Mouse (Mus musculus): ENCODE data around the gene Palm. TPM values are rescaled to one million over a fixed set of nuclear protein-coding genes. Genes with fewer than 3 reads are reported as not detected.

Gene Palm
- polyA plus RNA-seq, 1 experiment: 49.8 TPM

Other genes starting within 250 kb of the Palm start
- 48.4 and 58.7 TPM in 2 replicates for gene Mier2, start 238.4 kb upstream of the Palm start, polyA plus RNA-seq (2012; rRNA removed)
- 1.3 and 2.1 TPM in 2 replicates for gene Theg, start 206.2 kb upstream of the Palm start, polyA plus RNA-seq (2012; rRNA removed)
- 0.16 and 0.23 TPM in 2 replicates for gene C2cd4c, start 179.5 kb upstream of the Palm start, polyA plus RNA-seq (2012; rRNA removed)
- gene Shc2, start 155.7 kb upstream of the Palm start, polyA plus RNA-seq (2012; rRNA removed): 4.1 and 5.2 TPM in 2 replicates
- gene Odf3l2, start 147.8 kb upstream of the Palm start, polyA plus RNA-seq (2012; rRNA removed): not detected in 2 replicates
- gene Madcam1, start 129.0 kb upstream of the Palm start, polyA plus RNA-seq (2012; rRNA removed): 0.32 and 0.35 TPM in 2 replicates
- 52.4 and 53.2 TPM in 2 replicates for gene Tpgs1, start 124.2 kb upstream of the Palm start, polyA plus RNA-seq (2012; rRNA removed)
- gene Cdc34, start 111.4 kb upstream of the Palm start, polyA plus RNA-seq (2012; rRNA removed): 125 and 180 TPM in 2 replicates
- 0.24 and 0.42 TPM in 2 replicates for gene Gzmm, start 104.6 kb upstream of the Palm start, polyA plus RNA-seq (2012; rRNA removed)
- gene Bsg, start 89.1 kb upstream of the Palm start, polyA plus RNA-seq (2012; rRNA removed): 595 and 686 TPM in 2 replicates
- 1.6 and 1.8 TPM in 2 replicates for gene Hcn2, start 76.9 kb upstream of the Palm start, polyA plus RNA-seq (2012; rRNA removed)
- 39.4 and 48.1 TPM in 2 replicates for gene Polrmt, start 47.0 kb upstream of the Palm start, polyA plus RNA-seq (2012; rRNA removed)
- gene Fgf22, start 38.5 kb upstream of the Palm start, polyA plus RNA-seq (2012; rRNA removed): not detected in 2 replicates
- 80.0 and 102 TPM in 2 replicates for gene Rnf126, start 26.6 kb upstream of the Palm start, polyA plus RNA-seq (2012; rRNA removed)
- 41.0 and 43.3 TPM in 2 replicates for gene Fstl3, start 16.3 kb upstream of the Palm start, polyA plus RNA-seq (2012; rRNA removed)
- 0.13 and 0.23 TPM in 2 replicates for gene Prss57, start 2.6 kb upstream of the Palm start, polyA plus RNA-seq (2012; rRNA removed)
- 0.59 and 0.86 TPM in 2 replicates for gene Misp, start 27.4 kb downstream of the Palm start, polyA plus RNA-seq (2012; rRNA removed)
- 207 and 326 TPM in 2 replicates for gene Ptbp1, start 60.9 kb downstream of the Palm start, polyA plus RNA-seq (2012; rRNA removed)
- 6.6 and 7.0 TPM in 2 replicates for gene Prtn3, start 80.9 kb downstream of the Palm start, polyA plus RNA-seq (2012; rRNA removed)
- 10.3 and 11.5 TPM in 2 replicates for gene Plppr3, start 81.1 kb downstream of the Palm start, polyA plus RNA-seq (2012; rRNA removed)
- gene Elane, start 92.7 kb downstream of the Palm start, polyA plus RNA-seq (2012; rRNA removed): 0.56 and 0.74 TPM in 2 replicates
- gene Cfd, start 97.3 kb downstream of the Palm start, polyA plus RNA-seq (2012; rRNA removed): 6,877 and 11,546 TPM in 2 replicates
- gene Med16, start 115.4 kb downstream of the Palm start, polyA plus RNA-seq (2012; rRNA removed): 66.8 and 67.5 TPM in 2 replicates
- not detected in 2 replicates for gene Gm26602, start 117.3 kb downstream of the Palm start, polyA plus RNA-seq (2012; rRNA removed)
- 7.9 and 8.3 TPM in 2 replicates for gene Kiss1r, start 123.4 kb downstream of the Palm start, polyA plus RNA-seq (2012; rRNA removed)
- 106 and 120 TPM in 2 replicates for gene R3hdm4, start 127.6 kb downstream of the Palm start, polyA plus RNA-seq (2012; rRNA removed)
- gene Arid3a, start 133.5 kb downstream of the Palm start, polyA plus RNA-seq (2012; rRNA removed): 3.2 and 3.7 TPM in 2 replicates
- gene Wdr18, start 166.6 kb downstream of the Palm start, polyA plus RNA-seq (2012; rRNA removed): 33.0 and 42.6 TPM in 2 replicates
- 0.36 and 0.46 TPM in 2 replicates for gene Grin3b, start 177.1 kb downstream of the Palm start, polyA plus RNA-seq (2012; rRNA removed)
- 201 and 219 TPM in 2 replicates for gene Tmem259, start 190.8 kb downstream of the Palm start, polyA plus RNA-seq (2012; rRNA removed)
- 68.5 and 75.3 TPM in 2 replicates for gene Cnn2, start 195.0 kb downstream of the Palm start, polyA plus RNA-seq (2012; rRNA removed)
- gene Abca7, start 202.9 kb downstream of the Palm start, polyA plus RNA-seq (2012; rRNA removed): 5.5 and 8.5 TPM in 2 replicates
- gene Arhgap45, start 223.1 kb downstream of the Palm start, polyA plus RNA-seq (2012; rRNA removed): 16.4 and 20.1 TPM in 2 replicates
- 152 and 167 TPM in 2 replicates for gene Polr2e, start 246.2 kb downstream of the Palm start, polyA plus RNA-seq (2012; rRNA removed)

Measured in gonadal fat pad, adult 2 months (tissue).